Mouse (Mus musculus) E14TG2a.4 (cell line): ENCODE measurements around the gene Rbm12.
A peak's percentile ranks its signal among the peaks of the same experiment; 100 is the strongest.

Source experiments
- H3K27me3 ChIP-seq: 2 replicates; pipeline ENCODE4 v1.6.1; 2014; ENCODE audit warnings: low read length, control low read depth; ENCODE audit not compliant: insufficient read depth
- H3K36me3 ChIP-seq: 2 replicates; pipeline ENCODE4 v1.6.1; 2014; ENCODE audit warnings: low read length, control low read depth; ENCODE audit not compliant: insufficient read depth
- H3K4me1 ChIP-seq: replicated peaks from 2 replicates; pipeline ENCODE4 v1.6.1; 2014; ENCODE audit warnings: low read depth, low read length, control low read depth
- H3K4me3 ChIP-seq: replicated peaks from 2 replicates; pipeline ENCODE4 v1.5.1; 2014; ENCODE audit warnings: mild to moderate bottlenecking, low read length
- H3K9me3 ChIP-seq: 2 replicates; pipeline ENCODE4 v1.6.1; 2014; ENCODE audit warnings: low read length, control low read depth
- CTCF ChIP-seq: conservative IDR thresholded peaks from 2 replicates; pipeline ENCODE4 v1.5.1; 2014; ENCODE audit warnings: low read length
- NANOG ChIP-seq: IDR thresholded peaks from 2 replicates; pipeline ENCODE4 v1.6.1; 2014; ENCODE audit warnings: borderline replicate concordance, low read length, mixed read lengths
- POU5F1 ChIP-seq: IDR thresholded peaks from 2 replicates; pipeline ENCODE4 v1.6.1; 2014; ENCODE audit warnings: low read length, borderline replicate concordance

The Rbm12 gene

DNA sequence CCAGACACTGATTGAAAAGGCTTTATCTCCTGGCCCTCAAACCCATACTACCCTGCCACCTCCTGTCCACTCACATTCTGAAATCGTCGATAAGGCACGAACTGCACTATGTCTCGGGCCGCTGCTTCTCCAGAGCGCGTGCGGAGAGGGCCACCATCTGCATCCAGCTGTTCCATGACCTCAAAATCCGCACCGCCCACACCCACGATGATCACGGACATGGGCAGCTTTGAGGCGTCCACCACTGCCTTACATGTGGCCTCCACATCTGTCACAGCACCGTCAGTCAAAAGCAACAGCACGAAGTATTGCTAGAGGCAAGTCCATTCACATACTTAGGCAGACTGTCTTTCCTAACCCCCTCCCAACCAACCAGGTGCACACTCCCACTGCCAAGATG is 38.1 kb downstream of the Rbm12 start:
- Histone ChIP-seq H3K4me3 (peak overlapping the region; percentile 29; the same call in 1 of the 2 replicates), H3K27me3 (no peaks in the 10 kb centered on the region), H3K4me1 (peaks cover 49% of the 10 kb centered on the region), H3K36me3 (peaks cover 61% of the 10 kb centered on the region), H3K9me3 (no peaks in the 10 kb centered on the region)
- TF ChIP-seq POU5F1 (no peak), NANOG (no peak), CTCF (no peak)

- Histone ChIP-seq H3K27me3 (peaks cover 15% of the 10 kb centered on the region), H3K9me3 (no peaks in the 10 kb centered on the region), H3K36me3 (peaks cover 37% of the 10 kb centered on the region), H3K4me3 (no peak overlapping the region), H3K4me1 (peaks cover 34% of the 10 kb centered on the region)
- no peak for TF ChIP-seq NANOG
- TF ChIP-seq CTCF = no peak
- TF ChIP-seq POU5F1 = no peak
Observed at GRCm38 (mm10) chr2:156071236-156071635, 40.5 kb downstream of the Rbm12 start.

GRCm38 (mm10) chr2:156067916-156068315 is 43.9 kb downstream of the Rbm12 start:
- Histone ChIP-seq H3K4me1 (peaks cover 19% of the 10 kb centered on the region), H3K36me3 (peaks cover 7% of the 10 kb centered on the region), H3K4me3 (no peak overlapping the region; the same call in 1 of the 2 replicates), H3K9me3 (no peaks in the 10 kb centered on the region), H3K27me3 (peaks cover 39% of the 10 kb centered on the region)
- no peak for TF ChIP-seq NANOG
- TF ChIP-seq CTCF = no peak
- no peak for TF ChIP-seq POU5F1

- TF ChIP-seq POU5F1 = no peak
- Histone ChIP-seq H3K4me3 (peak overlapping the region; percentile 93), H3K9me3 (no peaks in the 10 kb centered on the region), H3K27me3 (peaks cover 44% of the 10 kb centered on the region), H3K4me1 (peaks cover 19% of the 10 kb centered on the region), H3K36me3 (peaks cover 4% of the 10 kb centered on the region)
Observed at GRCm38 (mm10) chr2:156066126-156066525, 45.7 kb downstream of the Rbm12 start.

DNA sequence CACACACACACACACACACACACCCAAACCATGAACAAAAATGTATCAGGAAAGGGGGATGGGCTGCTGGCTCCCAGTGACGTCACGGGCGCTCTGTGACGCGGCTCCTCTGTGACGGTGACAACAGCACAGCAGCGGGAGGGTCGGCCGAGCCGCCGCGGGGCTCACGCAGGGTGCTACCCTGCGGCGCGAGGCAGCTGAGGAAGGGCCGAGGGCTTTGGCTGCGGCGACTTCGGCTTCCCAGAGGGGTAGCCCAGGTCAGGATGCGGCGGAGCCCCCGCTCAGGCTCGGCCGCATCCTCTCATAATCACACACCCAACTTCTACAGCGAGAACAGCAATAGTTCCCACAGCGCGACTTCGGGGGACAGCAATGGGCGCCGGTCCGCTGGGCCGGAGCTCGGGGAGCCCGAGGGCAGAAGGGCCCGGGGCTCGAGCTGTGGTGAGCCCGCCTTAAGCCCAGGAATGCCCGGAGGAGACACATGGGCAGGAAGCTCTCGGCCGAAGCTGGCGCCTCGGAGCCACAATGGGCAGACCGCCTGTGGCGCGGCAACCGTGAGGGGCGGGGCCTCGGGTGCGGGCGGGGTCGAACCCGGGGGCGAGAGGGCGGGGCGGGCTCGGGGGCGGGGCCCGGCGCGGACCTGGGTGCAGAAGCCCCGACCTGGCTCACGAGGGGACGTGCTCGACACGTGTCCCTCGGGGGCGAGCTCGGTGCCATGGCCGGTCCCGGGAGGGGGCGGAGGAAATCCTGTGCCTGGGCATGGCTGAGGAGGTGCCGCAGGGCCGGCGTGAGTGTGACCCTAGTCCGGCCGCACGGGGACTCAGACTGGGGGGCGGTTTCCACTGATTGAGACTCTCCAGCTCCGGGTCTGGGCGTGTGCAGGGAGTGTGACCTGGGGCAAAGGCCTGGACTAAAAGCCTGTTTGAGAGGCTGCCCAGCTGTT is 46.4 kb downstream of the Rbm12 start, which contains the start of gene Spag4:
Gene Spag4 (plus strand): TSS at position 77 of the 943 bp plus-strand sequence.
- Histone ChIP-seq H3K27me3 (peaks cover 44% of the 10 kb centered on the region), H3K4me1 (peaks cover 19% of the 10 kb centered on the region), H3K4me3 (peak within 1 kb of the TSS; percentile 93), H3K36me3 (peaks cover 4% of the 10 kb centered on the region), H3K9me3 (no peaks in the 10 kb centered on the region)
- no peak for TF ChIP-seq POU5F1
- TF ChIP-seq CTCF = no peak
- TF ChIP-seq NANOG = no peak

- peaks cover 6% of the 10 kb centered on the region for H3K4me1 ChIP-seq
- TF ChIP-seq NANOG (no peak), CTCF (no peak), POU5F1 (no peak)
- H3K27me3 ChIP-seq = peaks cover 38% of the 10 kb centered on the region
- no peaks in the 10 kb centered on the region for H3K9me3 ChIP-seq
- no peaks in the 10 kb centered on the region for H3K36me3 ChIP-seq
- H3K4me3 ChIP-seq = no peak within 1 kb of the TSS
Observed at GRCm38 (mm10) chr2:156052816-156053215, 59.0 kb downstream of the Rbm12 start, which contains the start of gene Fer1l4. Gene Fer1l4, minus strand, starts transcription at chr2:156052947.

DNA sequence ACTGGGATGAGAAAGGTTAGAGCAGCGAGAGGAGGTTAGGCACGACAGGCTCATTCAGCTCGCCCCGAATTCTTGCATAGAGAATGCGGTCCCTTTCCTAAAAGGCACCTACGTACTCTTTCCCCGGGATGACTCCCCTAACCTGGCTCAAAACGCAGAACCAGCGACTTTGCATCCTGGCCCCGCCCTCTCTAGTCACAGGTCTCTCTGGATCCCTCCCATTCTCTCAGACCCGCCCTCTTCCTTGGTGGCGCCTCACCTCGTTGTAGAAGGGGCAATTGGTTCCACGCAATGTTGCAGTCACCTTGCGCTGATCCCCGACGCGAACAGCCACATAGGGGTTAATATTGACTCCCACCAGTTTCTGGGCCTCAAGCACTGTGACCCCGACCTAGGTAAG is 63.8 kb downstream of the Rbm12 start:
- Histone ChIP-seq H3K36me3 (no peaks in the 10 kb centered on the region), H3K9me3 (no peaks in the 10 kb centered on the region), H3K4me1 (peaks cover 15% of the 10 kb centered on the region), H3K4me3 (no peak overlapping the region), H3K27me3 (peaks cover 72% of the 10 kb centered on the region)
- TF ChIP-seq POU5F1 = no peak
- no peak for TF ChIP-seq NANOG
- TF ChIP-seq CTCF = no peak

DNA sequence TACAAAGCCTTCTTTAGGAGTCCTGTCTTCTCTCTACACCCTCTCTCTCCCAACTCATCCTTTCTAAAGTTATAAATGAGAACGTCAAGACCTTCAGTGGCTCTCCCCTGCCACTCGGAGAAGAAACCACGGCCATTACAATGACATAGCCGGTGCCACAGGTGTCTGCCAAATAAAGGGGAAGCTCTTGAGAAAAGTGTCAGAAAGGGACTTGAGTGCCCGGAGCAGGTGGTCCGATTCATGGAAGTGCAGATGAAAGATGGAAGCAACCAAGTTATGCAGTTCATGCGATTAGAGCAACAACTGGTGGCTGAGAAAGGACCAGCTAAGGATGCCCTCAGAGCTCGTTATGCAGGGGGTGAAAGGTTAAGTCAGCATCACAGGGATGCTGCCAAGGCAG is 68.9 kb downstream of the Rbm12 start:
- no peaks in the 10 kb centered on the region for H3K36me3 ChIP-seq
- no peaks in the 10 kb centered on the region for H3K9me3 ChIP-seq
- TF ChIP-seq POU5F1 = no peak
- no peak for TF ChIP-seq NANOG
- no peak for TF ChIP-seq CTCF
- peaks cover 53% of the 10 kb centered on the region for H3K27me3 ChIP-seq
- no peak overlapping the region for H3K4me3 ChIP-seq
- peaks cover 19% of the 10 kb centered on the region for H3K4me1 ChIP-seq
